Mouse (Mus musculus): ENCODE measurements at regions not wholly inside any gene's neighbourhood (a gene's known extent, or its start where the extent isn't known, plus 50 kb on each side); places are given as distances from the start of the nearest gene placed in this dataset.

DNA sequence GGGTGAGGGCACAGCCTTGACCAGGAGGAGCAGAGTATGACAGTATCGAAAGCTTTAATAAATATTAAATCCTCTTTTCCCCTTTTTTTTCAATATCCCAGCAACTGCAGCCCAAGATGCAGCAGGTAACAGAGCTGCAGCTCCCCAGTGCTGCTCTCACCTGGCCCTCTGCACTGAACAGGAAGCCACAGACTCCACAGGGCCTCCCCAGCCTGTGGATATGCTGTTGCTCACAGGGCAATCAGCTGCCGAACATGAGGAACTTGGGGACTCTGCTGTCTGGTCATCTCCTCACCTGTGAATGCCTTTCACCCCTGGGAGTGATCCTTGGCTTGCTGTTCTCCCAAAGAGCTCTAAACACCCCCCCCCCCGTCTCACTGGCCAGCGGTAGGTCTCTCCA is 503.4 kb upstream of the Gm10131 start:
- ATAC-seq, result no peak
- Histone ChIP-seq H3K9me3 (replicated peaks) (no peaks in the 10 kb centered on the region), H3K27ac (no peak overlapping the region), H3K4me3 (no peak overlapping the region), H3K27me3 (replicated peaks) (no peaks in the 10 kb centered on the region), H3K9ac (no peak overlapping the region), H3K4me1 (no peaks in the 10 kb centered on the region), H3K4me2 (no peak overlapping the region), H3K36me3 (no peaks in the 10 kb centered on the region)
- 58% methylated on average over 4 of the region's 4 CpGs for WGBS (ENCODE audit: insufficient replicate concordance)

DNA sequence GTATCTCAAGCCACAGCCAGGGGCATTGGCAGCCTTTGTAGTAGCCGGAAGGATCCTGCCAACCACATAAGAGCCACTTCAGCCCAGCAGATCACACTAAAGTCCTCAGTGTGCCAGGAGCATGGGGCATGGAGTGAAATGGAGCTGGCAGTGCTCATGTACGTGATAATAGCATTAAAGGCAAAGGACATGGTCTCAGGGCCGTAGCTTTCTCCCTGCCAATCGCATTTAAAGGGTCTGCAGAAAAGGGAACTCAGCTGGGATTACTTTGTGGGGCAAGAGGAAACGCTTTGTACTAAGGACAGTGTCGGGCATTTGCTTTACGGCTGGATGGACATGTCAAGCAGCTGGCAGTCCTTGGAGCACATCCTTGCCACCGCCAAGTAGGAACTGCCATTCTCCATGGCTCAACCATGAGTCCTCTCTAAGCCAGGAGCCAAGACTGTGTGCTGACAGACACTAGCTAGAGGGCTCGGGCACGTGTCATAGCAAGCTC is 502.5 kb upstream of the Gm10131 start:
- Histone ChIP-seq H3K4me1 (no peaks in the 10 kb centered on the region), H3K4me2 (no peak overlapping the region), H3K36me3 (no peaks in the 10 kb centered on the region), H3K4me3 (no peak overlapping the region), H3K9me3 (replicated peaks) (no peaks in the 10 kb centered on the region), H3K27me3 (replicated peaks) (no peaks in the 10 kb centered on the region), H3K27ac (no peak overlapping the region), H3K9ac (no peak overlapping the region)
- WGBS (ENCODE audit: insufficient replicate concordance), result 49% methylated on average over 10 of the region's 10 CpGs
- no peak for ATAC-seq

DNA sequence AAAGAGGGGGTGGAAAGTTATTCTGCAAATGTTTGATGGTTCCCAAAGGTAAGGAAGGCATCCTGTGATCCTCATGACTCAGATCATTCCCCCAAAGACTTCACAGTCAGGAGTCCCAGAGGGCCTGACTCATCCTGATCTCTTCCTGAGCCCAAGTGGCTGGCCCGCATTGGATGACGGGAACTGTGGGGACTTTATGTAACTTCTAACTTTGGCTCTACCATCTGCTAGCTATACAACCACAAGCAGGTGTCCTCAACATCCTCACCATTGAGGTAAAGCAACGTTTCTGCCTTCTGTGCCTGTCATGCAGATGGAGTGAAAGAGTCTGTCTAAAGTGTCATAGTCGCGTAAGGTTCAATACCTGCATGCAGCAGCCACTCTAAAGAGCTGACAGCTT is 501.6 kb upstream of the Gm10131 start:
- no peaks in the 10 kb centered on the region for H3K27me3 ChIP-seq (replicated peaks)
- ATAC-seq, result no peak
- no peak overlapping the region for H3K27ac ChIP-seq
- no peak overlapping the region for H3K4me2 ChIP-seq
- H3K9me3 ChIP-seq (replicated peaks), result no peaks in the 10 kb centered on the region
- H3K4me1 ChIP-seq, result no peaks in the 10 kb centered on the region
- no peak overlapping the region for H3K4me3 ChIP-seq
- WGBS (ENCODE audit: insufficient replicate concordance), result 70% methylated on average over 5 of the region's 5 CpGs
- H3K9ac ChIP-seq, result no peak overlapping the region
- no peaks in the 10 kb centered on the region for H3K36me3 ChIP-seq

DNA sequence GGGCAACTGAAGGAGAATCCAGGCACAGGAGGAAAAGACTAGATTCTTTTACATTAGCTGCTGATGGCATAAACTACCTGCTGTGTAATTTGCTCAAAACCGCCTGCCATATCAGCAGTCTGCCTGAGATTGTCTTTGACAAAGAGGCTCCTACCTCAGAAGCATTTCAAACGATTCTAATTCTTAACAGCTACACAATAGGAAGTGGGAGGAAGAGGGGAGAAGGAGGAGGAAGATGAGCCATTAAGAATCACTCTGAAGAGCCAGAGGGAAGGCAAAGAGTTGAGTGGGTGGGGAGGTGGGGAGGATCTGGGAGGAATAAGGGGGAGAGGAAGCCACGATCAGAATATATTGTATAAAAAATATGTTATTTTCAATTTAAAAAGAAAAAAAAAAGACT is 500.9 kb upstream of the Gm10131 start:
- WGBS (ENCODE audit: insufficient replicate concordance), result 57% methylated on average over 3 of the region's 3 CpGs
- ATAC-seq, result no peak
- H3K9me3 ChIP-seq (replicated peaks), result no peaks in the 10 kb centered on the region
- H3K9ac ChIP-seq, result no peak overlapping the region
- no peaks in the 10 kb centered on the region for H3K27me3 ChIP-seq (replicated peaks)
- H3K4me3 ChIP-seq, result no peak overlapping the region
- no peaks in the 10 kb centered on the region for H3K4me1 ChIP-seq
- H3K36me3 ChIP-seq, result no peaks in the 10 kb centered on the region
- H3K4me2 ChIP-seq, result no peak overlapping the region
- H3K27ac ChIP-seq, result no peak overlapping the region

DNA sequence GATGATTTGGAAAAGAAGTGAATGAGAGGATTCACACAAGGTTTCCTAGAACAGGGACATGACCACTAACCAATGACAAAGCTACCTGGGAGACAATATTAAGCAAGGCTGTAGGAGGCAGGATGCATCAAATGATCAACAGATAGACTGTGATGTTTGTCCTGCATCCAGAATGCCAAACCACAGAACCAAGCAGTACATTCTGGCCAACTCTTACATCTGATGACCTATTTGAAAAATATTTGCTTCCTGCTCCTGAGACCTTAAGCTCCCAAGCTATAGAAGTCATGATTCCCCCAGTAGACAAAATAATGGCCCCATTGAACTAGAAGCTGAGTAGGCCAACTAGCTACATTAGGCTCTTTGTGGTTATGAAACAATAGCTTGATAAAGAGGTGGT is 498.6 kb upstream of the Gm10131 start:
- H3K4me1 ChIP-seq, result no peaks in the 10 kb centered on the region
- no peaks in the 10 kb centered on the region for H3K27me3 ChIP-seq (replicated peaks)
- H3K4me2 ChIP-seq, result no peak overlapping the region
- no peaks in the 10 kb centered on the region for H3K36me3 ChIP-seq
- no peaks in the 10 kb centered on the region for H3K9me3 ChIP-seq (replicated peaks)
- no peak overlapping the region for H3K4me3 ChIP-seq
- no peak overlapping the region for H3K9ac ChIP-seq
- no peak overlapping the region for H3K27ac ChIP-seq
- no peak for ATAC-seq

DNA sequence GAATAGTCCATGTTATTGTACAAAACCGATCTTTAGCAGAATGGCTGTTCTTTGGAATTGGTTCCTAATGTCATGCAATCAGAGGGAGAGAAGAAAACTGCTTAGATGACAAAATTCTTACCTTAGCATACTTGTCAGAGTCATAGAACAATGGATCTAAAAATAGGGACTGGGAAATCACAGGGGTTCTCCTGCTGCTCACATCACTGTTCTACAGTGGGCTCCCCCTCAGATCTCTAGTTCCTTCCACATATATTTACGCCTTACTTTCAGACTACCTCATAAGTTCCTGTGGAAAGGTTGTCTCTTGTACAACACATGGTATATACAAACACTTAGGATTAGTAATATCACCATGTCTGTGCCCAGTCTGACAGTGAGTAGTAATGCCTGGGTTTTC is 495.9 kb upstream of the Gm10131 start:
- Histone ChIP-seq H3K4me2 (no peak overlapping the region), H3K9me3 (replicated peaks) (no peaks in the 10 kb centered on the region), H3K36me3 (no peaks in the 10 kb centered on the region), H3K9ac (no peak overlapping the region), H3K4me1 (no peaks in the 10 kb centered on the region), H3K4me3 (no peak overlapping the region), H3K27me3 (replicated peaks) (no peaks in the 10 kb centered on the region), H3K27ac (no peak overlapping the region)
- WGBS (ENCODE audit: insufficient replicate concordance), result 62% methylated on average over 2 of the region's 2 CpGs
- no peak for ATAC-seq

DNA sequence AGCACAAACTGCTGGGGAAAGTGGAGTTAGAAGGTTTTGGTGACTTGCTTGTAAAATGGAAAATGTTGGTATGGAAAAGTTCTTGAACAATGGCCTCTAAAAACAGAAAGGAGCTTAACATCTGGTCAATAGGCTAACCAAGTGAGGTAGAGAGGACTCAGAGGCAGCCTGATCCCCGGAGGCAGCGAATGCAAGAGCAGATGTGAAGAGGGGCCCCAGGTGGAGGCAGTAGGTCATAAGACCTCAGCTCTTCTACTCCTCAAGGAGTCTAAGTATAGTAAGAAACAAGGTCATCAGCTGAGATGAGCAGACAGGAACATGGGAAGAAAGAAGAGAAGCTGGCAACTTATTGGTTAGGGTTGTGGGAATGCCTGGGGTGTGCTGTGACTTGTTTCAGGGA is 493.5 kb upstream of the Gm10131 start:
- whole genome bisulfite sequencing (ENCODE audit: insufficient replicate concordance), result 73% methylated on average over 2 of the region's 2 CpGs
- Histone ChIP-seq H3K9me3 (replicated peaks) (no peaks in the 10 kb centered on the region), H3K27me3 (replicated peaks) (no peaks in the 10 kb centered on the region), H3K4me2 (no peak overlapping the region), H3K9ac (no peak overlapping the region), H3K4me1 (no peaks in the 10 kb centered on the region), H3K4me3 (no peak overlapping the region), H3K36me3 (no peaks in the 10 kb centered on the region), H3K27ac (no peak overlapping the region)
- no peak for ATAC-seq

DNA sequence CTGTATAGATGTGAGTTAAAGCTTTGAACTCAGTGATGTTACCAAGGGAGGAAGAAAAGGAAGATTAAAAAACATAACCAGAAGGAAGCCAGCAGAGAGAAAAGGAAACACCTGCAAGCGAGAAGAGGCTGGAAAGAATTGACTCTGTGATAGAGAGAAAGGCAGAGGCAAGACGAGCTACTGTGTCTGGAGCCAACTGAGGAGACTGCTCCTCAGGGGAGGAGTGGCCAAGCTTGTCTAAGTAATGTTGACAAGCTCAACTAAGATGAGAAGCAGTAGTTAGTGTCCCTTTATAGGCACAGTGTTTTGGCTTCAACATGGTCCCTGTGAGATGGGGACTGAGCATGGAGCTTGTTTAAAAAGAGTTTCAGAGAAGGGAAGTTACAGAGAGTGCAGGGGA is 493.0 kb upstream of the Gm10131 start:
- Histone ChIP-seq H3K9ac (no peak overlapping the region), H3K4me2 (no peak overlapping the region), H3K4me3 (no peak overlapping the region), H3K27ac (no peak overlapping the region), H3K36me3 (no peaks in the 10 kb centered on the region), H3K27me3 (replicated peaks) (no peaks in the 10 kb centered on the region), H3K9me3 (replicated peaks) (no peaks in the 10 kb centered on the region), H3K4me1 (no peaks in the 10 kb centered on the region)
- no peak for ATAC-seq
- 47% methylated on average over 2 of the region's 2 CpGs for WGBS (ENCODE audit: insufficient replicate concordance)

DNA sequence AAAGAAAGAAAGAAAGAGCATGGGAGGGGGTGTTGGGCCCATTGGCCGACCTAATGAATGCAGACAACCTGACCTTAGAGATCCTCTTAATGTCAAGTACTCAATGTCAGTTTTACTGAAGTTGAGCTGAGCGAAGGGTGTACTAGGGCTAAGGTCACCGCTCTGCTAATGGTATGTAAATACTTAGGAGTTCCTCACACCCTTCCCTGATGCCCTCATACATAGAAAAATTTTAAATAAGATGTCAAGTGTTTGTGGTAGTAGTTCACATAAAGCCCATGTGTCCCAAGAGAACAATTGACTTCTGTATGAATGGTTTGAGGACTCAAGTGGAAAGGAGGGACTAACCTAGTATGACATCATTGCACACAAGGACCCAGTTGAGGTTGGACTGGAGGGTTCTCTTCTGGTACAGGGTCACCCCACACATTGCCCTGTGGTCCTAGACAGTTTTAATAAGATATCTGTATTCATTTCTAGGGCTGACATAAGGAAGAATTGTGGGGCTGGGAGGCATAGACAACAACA is 490.0 kb upstream of the Gm10131 start:
- Histone ChIP-seq H3K36me3 (no peaks in the 10 kb centered on the region), H3K9me3 (replicated peaks) (no peaks in the 10 kb centered on the region), H3K4me1 (no peaks in the 10 kb centered on the region), H3K9ac (no peak overlapping the region), H3K27ac (no peak overlapping the region), H3K4me3 (no peak overlapping the region), H3K27me3 (replicated peaks) (no peaks in the 10 kb centered on the region), H3K4me2 (no peak overlapping the region)
- 67% methylated on average over 3 of the region's 3 CpGs for WGBS (ENCODE audit: insufficient replicate concordance)
- no peak for ATAC-seq

DNA sequence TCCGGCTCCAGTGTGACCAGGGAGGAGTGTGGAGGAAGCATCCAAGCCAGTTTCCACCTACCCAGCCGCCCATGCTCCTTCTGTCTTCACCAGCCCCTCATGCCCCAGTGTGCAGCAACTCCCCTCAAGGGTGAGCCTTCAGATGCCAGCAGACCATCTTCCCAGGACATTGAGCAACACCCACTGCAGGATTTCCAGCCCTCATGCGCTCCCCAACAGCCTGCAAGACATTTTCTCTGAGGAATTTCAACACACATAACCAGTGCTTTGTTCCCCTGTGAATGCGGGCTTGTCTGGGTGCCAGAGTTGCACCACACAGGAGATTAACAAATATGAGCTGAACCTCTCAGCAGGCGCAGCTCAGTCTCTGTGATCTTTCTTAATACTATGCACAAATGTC is 489.3 kb upstream of the Gm10131 start:
- Histone ChIP-seq H3K4me1 (no peaks in the 10 kb centered on the region), H3K9ac (no peak overlapping the region), H3K4me2 (no peak overlapping the region), H3K4me3 (no peak overlapping the region), H3K27ac (no peak overlapping the region), H3K36me3 (no peaks in the 10 kb centered on the region), H3K27me3 (replicated peaks) (no peaks in the 10 kb centered on the region), H3K9me3 (replicated peaks) (no peaks in the 10 kb centered on the region)
- ATAC-seq, result no peak
- 58% methylated on average over 5 of the region's 5 CpGs for WGBS (ENCODE audit: insufficient replicate concordance)

DNA sequence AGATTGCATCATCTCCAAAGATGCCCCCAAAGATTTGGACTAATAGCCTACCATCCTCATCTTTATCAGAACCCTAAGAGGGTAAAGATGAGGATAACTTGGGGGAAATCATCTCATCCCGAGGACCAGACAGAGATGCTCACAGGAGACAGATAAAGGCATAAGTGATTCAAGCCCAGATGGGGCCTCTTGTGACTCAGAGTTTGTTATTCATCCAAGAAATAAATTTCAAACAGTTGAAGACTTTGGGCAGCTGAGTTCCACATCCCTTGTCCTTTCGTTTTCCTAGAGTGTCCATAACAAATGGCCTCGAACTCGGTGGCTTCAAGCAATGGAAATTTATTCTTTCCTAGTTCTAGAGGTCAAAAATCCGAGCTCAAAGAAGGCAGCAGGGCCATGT is 485.1 kb upstream of the Gm10131 start:
- WGBS (ENCODE audit: insufficient replicate concordance), result 52% methylated on average over 5 of the region's 5 CpGs
- Histone ChIP-seq H3K27me3 (replicated peaks) (no peaks in the 10 kb centered on the region), H3K4me3 (no peak overlapping the region), H3K4me1 (no peaks in the 10 kb centered on the region), H3K9ac (no peak overlapping the region), H3K9me3 (replicated peaks) (no peaks in the 10 kb centered on the region), H3K4me2 (no peak overlapping the region), H3K36me3 (no peaks in the 10 kb centered on the region), H3K27ac (no peak overlapping the region)
- no peak for ATAC-seq

DNA sequence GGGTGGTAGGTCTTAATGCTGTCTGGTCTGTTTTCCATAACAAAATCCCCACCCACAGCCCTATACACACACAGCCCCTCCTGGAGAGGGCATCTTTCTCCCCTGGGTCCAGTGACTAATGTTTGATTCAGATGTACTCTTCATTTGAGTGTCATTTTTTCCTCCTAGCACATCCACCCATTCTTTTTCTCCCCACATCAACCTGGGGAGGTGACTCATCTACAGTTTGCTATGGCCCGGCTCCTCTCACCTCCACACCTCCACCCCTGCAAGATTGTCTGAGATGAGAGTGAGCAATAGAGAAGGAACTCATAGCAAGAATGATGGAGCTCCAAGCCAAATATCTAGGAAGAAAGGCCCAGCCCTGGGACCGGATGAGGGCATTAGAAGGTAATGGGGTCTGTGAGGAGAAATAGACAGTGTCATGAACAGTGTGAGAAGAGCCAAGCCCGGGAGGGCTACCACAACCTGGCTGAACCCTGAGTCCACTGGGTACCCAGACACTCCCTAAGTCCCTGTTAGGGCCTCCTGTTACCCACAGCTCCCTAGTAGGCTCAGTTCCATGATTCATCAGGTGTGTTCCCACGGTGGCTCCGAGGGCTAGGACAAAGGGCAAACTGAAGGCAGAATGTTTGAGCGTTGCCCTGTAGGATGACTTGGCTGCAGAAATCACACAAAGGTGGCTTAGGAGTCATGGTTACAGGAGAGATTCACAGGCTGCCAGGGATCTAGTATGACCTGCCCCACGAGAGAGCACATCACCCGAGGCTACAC is 479.6 kb upstream of the Gm10131 start:
- ATAC-seq, result no peak
- no peak overlapping the region for H3K4me2 ChIP-seq
- 67% methylated on average over 8 of the region's 8 CpGs for WGBS (ENCODE audit: insufficient replicate concordance)

DNA sequence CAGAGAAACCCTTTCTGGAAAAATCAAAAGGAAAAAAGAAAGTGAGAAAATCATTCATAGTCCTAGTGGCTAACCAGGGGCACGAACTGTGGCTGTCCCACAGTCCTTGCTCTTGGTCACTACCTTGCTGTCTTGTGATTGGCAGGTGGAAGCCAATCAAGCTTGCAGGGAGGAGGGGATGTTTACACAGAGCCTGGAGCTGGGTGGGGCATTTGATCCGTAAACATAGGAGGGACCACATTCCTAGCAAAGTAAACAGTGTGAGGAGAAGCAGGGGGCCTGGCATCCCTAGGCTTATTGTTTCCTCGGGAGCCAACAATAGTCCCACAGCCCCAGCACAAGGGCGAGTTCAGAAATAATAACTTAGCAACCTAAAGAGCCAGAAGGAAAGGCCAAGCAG is 466.5 kb upstream of the Gm10131 start:
- H3K4me1 ChIP-seq, result no peaks in the 10 kb centered on the region
- no peak overlapping the region for H3K4me3 ChIP-seq
- no peak overlapping the region for H3K4me2 ChIP-seq
- ATAC-seq, result peak; percentile 51; the same call in 1 of the 2 replicates
- no peak overlapping the region for H3K27ac ChIP-seq
- H3K9ac ChIP-seq, result no peak overlapping the region
- no peaks in the 10 kb centered on the region for H3K36me3 ChIP-seq
- H3K9me3 ChIP-seq (replicated peaks), result no peaks in the 10 kb centered on the region
- H3K27me3 ChIP-seq (replicated peaks), result no peaks in the 10 kb centered on the region
- WGBS (ENCODE audit: insufficient replicate concordance), result 31% methylated on average over 4 of the region's 4 CpGs

More for the DNA sequence above, 479.6 kb upstream of the Gm10131 start:
- H3K36me3 ChIP-seq, result no peaks in the 10 kb centered on the region
- no peak overlapping the region for H3K27ac ChIP-seq
- H3K4me1 ChIP-seq, result no peaks in the 10 kb centered on the region
- H3K4me3 ChIP-seq, result no peak overlapping the region
- H3K27me3 ChIP-seq (replicated peaks), result no peaks in the 10 kb centered on the region
- H3K9me3 ChIP-seq (replicated peaks), result no peaks in the 10 kb centered on the region
- no peak overlapping the region for H3K9ac ChIP-seq

All from liver, embryonic 12.5 days (tissue).